Mouse (Mus musculus): ENCODE data around the gene Eif2b3. TPM values are rescaled to one million over a fixed set of nuclear protein-coding genes. Genes with fewer than 3 reads are reported as not detected.

The Eif2b3 gene
- total RNA-seq, 2 experiments from 2014 or later, result 56.7 to 61.4 TPM

GRCm38 (mm10) chr4:117133366-117133796 is 114.2 kb downstream of the Eif2b3 start:
- ATAC-seq (replicated peaks; ENCODE audit: low FRiP score, low TSS enrichment, poor library complexity, severe bottlenecking), result no peak

GRCm38 (mm10) chr4:117133817-117134600 is 114.8 kb downstream of the Eif2b3 start, which contains the start of gene Plk3:
Plk3 (minus strand) TSS chr4:117133963.
- ATAC-seq (replicated peaks; ENCODE audit: low FRiP score, low TSS enrichment, poor library complexity, severe bottlenecking), result peak; percentile 93

GRCm38 (mm10) chr4:117134601-117134995 is 115.4 kb downstream of the Eif2b3 start:
- no peak for ATAC-seq (replicated peaks; ENCODE audit: low FRiP score, low TSS enrichment, poor library complexity, severe bottlenecking)

- no peak for ATAC-seq (replicated peaks; ENCODE audit: low FRiP score, low TSS enrichment, poor library complexity, severe bottlenecking)
These were observed 116.8 kb downstream of the Eif2b3 start for GRCm38 (mm10) chr4:117136034-117136433.

Other genes with a start within 250 kb of the Eif2b3 start
- 21.8 and 25.8 TPM in 2 replicates for gene Toe1, start 211.8 kb upstream of the Eif2b3 start, total RNA-seq (2014; fragmentation: Nextera tagmentation)
- gene Toe1, start 211.8 kb upstream of the Eif2b3 start, total RNA-seq (2017), result 50.7 and 76.1 TPM in 2 replicates
- gene Mutyh, start 211.7 kb upstream of the Eif2b3 start, total RNA-seq (2014; fragmentation: Nextera tagmentation), result 2.5 and 9.8 TPM in 2 replicates
- gene Mutyh, start 211.7 kb upstream of the Eif2b3 start, total RNA-seq (2017), result 3.7 TPM in 1 of 2 replicates, not detected in the other
- gene Hpdl, start 197.7 kb upstream of the Eif2b3 start, total RNA-seq (2014; fragmentation: Nextera tagmentation), result not detected in 2 replicates
- 0.42 and 1.5 TPM in 2 replicates for gene Hpdl, start 197.7 kb upstream of the Eif2b3 start, total RNA-seq (2017)
- gene Zswim5, start 142.0 kb upstream of the Eif2b3 start, total RNA-seq (2014; fragmentation: Nextera tagmentation), result 0.20 TPM in 1 of 2 replicates, not detected in the other
- gene Zswim5, start 142.0 kb upstream of the Eif2b3 start, total RNA-seq (2017), result not detected in 2 replicates
- gene Urod, start 25.0 kb upstream of the Eif2b3 start, total RNA-seq (2014; fragmentation: Nextera tagmentation), result 222 and 304 TPM in 2 replicates
- gene Urod, start 25.0 kb upstream of the Eif2b3 start, total RNA-seq (2017), result 130 and 163 TPM in 2 replicates
- gene Hectd3, start 24.1 kb upstream of the Eif2b3 start, total RNA-seq (2014; fragmentation: Nextera tagmentation), result 10.8 and 14.8 TPM in 2 replicates
- 12.7 and 15.0 TPM in 2 replicates for gene Hectd3, start 24.1 kb upstream of the Eif2b3 start, total RNA-seq (2017)
- 0.25 TPM in 1 of 2 replicates, not detected in the other for gene Ptch2, start 76.7 kb downstream of the Eif2b3 start, total RNA-seq (2014; fragmentation: Nextera tagmentation)
- not detected in 2 replicates for gene Ptch2, start 76.7 kb downstream of the Eif2b3 start, total RNA-seq (2017)
- 17.5 and 19.1 TPM in 2 replicates for gene Btbd19, start 106.3 kb downstream of the Eif2b3 start, total RNA-seq (2014; fragmentation: Nextera tagmentation)
- gene Btbd19, start 106.3 kb downstream of the Eif2b3 start, total RNA-seq (2017), result 7.7 and 15.6 TPM in 2 replicates
- not detected in 2 replicates for gene Tctex1d4, start 107.4 kb downstream of the Eif2b3 start, total RNA-seq (2014; fragmentation: Nextera tagmentation)
- gene Tctex1d4, start 107.4 kb downstream of the Eif2b3 start, total RNA-seq (2017), result not detected in 2 replicates
- 0.66 and 1.8 TPM in 2 replicates for gene Plk3, start 114.6 kb downstream of the Eif2b3 start, total RNA-seq (2014; fragmentation: Nextera tagmentation)
- gene Plk3, start 114.6 kb downstream of the Eif2b3 start, total RNA-seq (2017), result 0.94 and 2.8 TPM in 2 replicates
- 5,319 and 5,634 TPM in 2 replicates for gene Rps8, start 136.8 kb downstream of the Eif2b3 start, total RNA-seq (2014; fragmentation: Nextera tagmentation)
- gene Rps8, start 136.8 kb downstream of the Eif2b3 start, total RNA-seq (2017), result 1,767 and 2,088 TPM in 2 replicates
- gene Kif2c, start 163.2 kb downstream of the Eif2b3 start, total RNA-seq (2014; fragmentation: Nextera tagmentation), result 28.1 and 34.2 TPM in 2 replicates
- gene Kif2c, start 163.2 kb downstream of the Eif2b3 start, total RNA-seq (2017), result 28.9 and 29.6 TPM in 2 replicates
- not detected in 2 replicates for gene Tmem53, start 232.5 kb downstream of the Eif2b3 start, total RNA-seq (2014; fragmentation: Nextera tagmentation)
- gene Tmem53, start 232.5 kb downstream of the Eif2b3 start, total RNA-seq (2017), result not detected in 2 replicates
- not detected in 2 replicates for gene Armh1, start 232.7 kb downstream of the Eif2b3 start, total RNA-seq (2014; fragmentation: Nextera tagmentation)
- not detected in 2 replicates for gene Armh1, start 232.7 kb downstream of the Eif2b3 start, total RNA-seq (2017)

All from megakaryocyte-erythroid progenitor cell, adult 5-6 weeks (primary cell).